Mouse (Mus musculus) thymus, adult 18-20 months (tissue): ENCODE data around the gene Themis3.

Experiments
- DNase-seq, 2 experiments: peaks; one replicate each; pipeline ENCODE4 v3.0.0; 2022; ENCODE audit warnings: mixed read lengths in 2 of 2

Themis3 gene

GRCm38 (mm10) chr17:66594435-66594834 lies at the start of gene Themis3:
Gene Themis3, minus strand, starts transcription at chr17:66594621.
- DNase-seq = no peak

- no peak for DNase-seq
Measured at GRCm38 (mm10) chr17:66637951-66638722, 43.7 kb upstream of the Themis3 start.

GRCm38 (mm10) chr17:66619996-66620656 lies 25.7 kb upstream of the Themis3 start:
- no peak for DNase-seq

- DNase-seq = no peak
Measured at GRCm38 (mm10) chr17:66619255-66619826, 24.9 kb upstream of the Themis3 start.

GRCm38 (mm10) chr17:66610032-66610431 lies 15.6 kb upstream of the Themis3 start:
- DNase-seq = no peak

- no peak for DNase-seq
Measured at GRCm38 (mm10) chr17:66604931-66605330, 10.5 kb upstream of the Themis3 start.

- no peak for DNase-seq
Measured at GRCm38 (mm10) chr17:66601171-66601570, 6.8 kb upstream of the Themis3 start.

- DNase-seq = no peak
Measured at GRCm38 (mm10) chr17:66595867-66596266, 1.4 kb upstream of the Themis3 start.

- no peak for DNase-seq
Measured at GRCm38 (mm10) chr17:66595256-66595655, 835 bp upstream of the Themis3 start.

GRCm38 (mm10) chr17:66590353-66591075 lies 3.9 kb downstream of the Themis3 start:
- no peak for DNase-seq

GRCm38 (mm10) chr17:66589864-66590263 lies 4.6 kb downstream of the Themis3 start:
- DNase-seq = no peak

GRCm38 (mm10) chr17:66586741-66587140 lies 7.7 kb downstream of the Themis3 start:
- no peak for DNase-seq

GRCm38 (mm10) chr17:66586078-66586477 lies 8.3 kb downstream of the Themis3 start:
- no peak for DNase-seq

- DNase-seq = no peak
Measured at GRCm38 (mm10) chr17:66580990-66581389, 13.4 kb downstream of the Themis3 start.

- DNase-seq = no peak
Measured at GRCm38 (mm10) chr17:66578007-66578406, 16.4 kb downstream of the Themis3 start.

GRCm38 (mm10) chr17:66577507-66577906 lies 16.9 kb downstream of the Themis3 start:
- DNase-seq = no peak

- DNase-seq = no peak
Measured at GRCm38 (mm10) chr17:66572677-66573060, 21.8 kb downstream of the Themis3 start.

- DNase-seq = no peak
Measured at GRCm38 (mm10) chr17:66571860-66572676, 22.4 kb downstream of the Themis3 start.

- DNase-seq = no peak
Measured at GRCm38 (mm10) chr17:66564213-66564612, 30.2 kb downstream of the Themis3 start.

- DNase-seq = no peak
Measured at GRCm38 (mm10) chr17:66563551-66563950, 30.9 kb downstream of the Themis3 start.

GRCm38 (mm10) chr17:66561380-66561779 lies 33.0 kb downstream of the Themis3 start:
- no peak for DNase-seq
